Mouse (Mus musculus): ENCODE results near the gene Pkp1. TPM values are rescaled to one million over a fixed set of nuclear protein-coding genes. Genes with fewer than 3 reads are reported as not detected.
A peak's percentile ranks its signal among the peaks of the same experiment; 100 is the strongest.

The Pkp1 gene
- total RNA-seq, 2 experiments from 2014 or later: not detected

- no peak for ATAC-seq (replicated peaks; ENCODE audit: low FRiP score, low TSS enrichment, poor library complexity, severe bottlenecking)
Observed at GRCm38 (mm10) chr1:135838626-135839025, 80.4 kb downstream of the Pkp1 start.

- ATAC-seq (replicated peaks; ENCODE audit: low FRiP score, low TSS enrichment, poor library complexity, severe bottlenecking): no peak
Observed at GRCm38 (mm10) chr1:135835716-135836483, 83.1 kb downstream of the Pkp1 start, which contains the start of gene Tnnt2. Tnnt2 (plus strand) TSS chr1:135836354.

- ATAC-seq (replicated peaks; ENCODE audit: low FRiP score, low TSS enrichment, poor library complexity, severe bottlenecking): no peak
Observed at GRCm38 (mm10) chr1:135834983-135835382, 84.0 kb downstream of the Pkp1 start.

- ATAC-seq (replicated peaks; ENCODE audit: low FRiP score, low TSS enrichment, poor library complexity, severe bottlenecking): no peak
Observed at GRCm38 (mm10) chr1:135834206-135834859, 84.7 kb downstream of the Pkp1 start.

GRCm38 (mm10) chr1:135828918-135829317 lies 90.1 kb downstream of the Pkp1 start:
- peak; percentile 62; the same call in 1 of the 2 replicates for ATAC-seq (replicated peaks; ENCODE audit: low FRiP score, low TSS enrichment, poor library complexity, severe bottlenecking)

- ATAC-seq (replicated peaks; ENCODE audit: low FRiP score, low TSS enrichment, poor library complexity, severe bottlenecking): no peak
Observed at GRCm38 (mm10) chr1:135821780-135822179, 97.2 kb downstream of the Pkp1 start.

Other genes starting within 250 kb of the Pkp1 start
- gene Csrp1, start 199.1 kb downstream of the Pkp1 start, total RNA-seq (2014; fragmentation: Nextera tagmentation): 77.6 and 100 TPM in 2 replicates
- 91.4 and 112 TPM in 2 replicates for gene Csrp1, start 199.1 kb downstream of the Pkp1 start, total RNA-seq (2017)
- 1.8 and 7.6 TPM in 2 replicates for gene Phlda3, start 153.1 kb downstream of the Pkp1 start, total RNA-seq (2014; fragmentation: Nextera tagmentation)
- gene Phlda3, start 153.1 kb downstream of the Pkp1 start, total RNA-seq (2017): 0.94 and 2.1 TPM in 2 replicates
- 5.4 TPM in 1 of 2 replicates, not detected in the other for gene Tnni1, start 139.8 kb downstream of the Pkp1 start, total RNA-seq (2014; fragmentation: Nextera tagmentation)
- gene Tnni1, start 139.8 kb downstream of the Pkp1 start, total RNA-seq (2017): 0.46 TPM in 1 of 2 replicates, not detected in the other
- not detected in 2 replicates for gene Lad1, start 100.6 kb downstream of the Pkp1 start, total RNA-seq (2014; fragmentation: Nextera tagmentation)
- gene Lad1, start 100.6 kb downstream of the Pkp1 start, total RNA-seq (2017): not detected in 2 replicates
- gene Tnnt2, start 82.9 kb downstream of the Pkp1 start, total RNA-seq (2014; fragmentation: Nextera tagmentation): 1.4 TPM in 1 of 2 replicates, not detected in the other
- not detected in 2 replicates for gene Tnnt2, start 82.9 kb downstream of the Pkp1 start, total RNA-seq (2017)
- not detected in 2 replicates for gene Igfn1, start 87.1 kb upstream of the Pkp1 start, total RNA-seq (2014; fragmentation: Nextera tagmentation)
- gene Igfn1, start 87.1 kb upstream of the Pkp1 start, total RNA-seq (2017): not detected in 2 replicates
- gene Tmem9, start 88.9 kb upstream of the Pkp1 start, total RNA-seq (2014; fragmentation: Nextera tagmentation): 36.5 and 39.9 TPM in 2 replicates
- 22.8 and 48.0 TPM in 2 replicates for gene Tmem9, start 88.9 kb upstream of the Pkp1 start, total RNA-seq (2017)
- not detected in 2 replicates for gene Ascl5, start 131.6 kb upstream of the Pkp1 start, total RNA-seq (2014; fragmentation: Nextera tagmentation)
- not detected in 2 replicates for gene Ascl5, start 131.6 kb upstream of the Pkp1 start, total RNA-seq (2017)
- not detected in 2 replicates for gene Cacna1s, start 133.5 kb upstream of the Pkp1 start, total RNA-seq (2014; fragmentation: Nextera tagmentation)
- not detected in 2 replicates for gene Cacna1s, start 133.5 kb upstream of the Pkp1 start, total RNA-seq (2017)
- 13.7 and 21.6 TPM in 2 replicates for gene Kif21b, start 212.2 kb upstream of the Pkp1 start, total RNA-seq (2014; fragmentation: Nextera tagmentation)
- gene Kif21b, start 212.2 kb upstream of the Pkp1 start, total RNA-seq (2017): 4.0 and 5.7 TPM in 2 replicates

All from megakaryocyte-erythroid progenitor cell, adult 5-6 weeks (primary cell).